Mouse (Mus musculus): ENCODE results near the gene Dtnbp1. TPM values are rescaled to one million over a fixed set of nuclear protein-coding genes. Genes with fewer than 3 reads are reported as not detected.

The Dtnbp1 gene
- total and polyA plus RNA-seq, 3 experiments = 24.2 to 59.5 TPM; not detected in 1

DNA sequence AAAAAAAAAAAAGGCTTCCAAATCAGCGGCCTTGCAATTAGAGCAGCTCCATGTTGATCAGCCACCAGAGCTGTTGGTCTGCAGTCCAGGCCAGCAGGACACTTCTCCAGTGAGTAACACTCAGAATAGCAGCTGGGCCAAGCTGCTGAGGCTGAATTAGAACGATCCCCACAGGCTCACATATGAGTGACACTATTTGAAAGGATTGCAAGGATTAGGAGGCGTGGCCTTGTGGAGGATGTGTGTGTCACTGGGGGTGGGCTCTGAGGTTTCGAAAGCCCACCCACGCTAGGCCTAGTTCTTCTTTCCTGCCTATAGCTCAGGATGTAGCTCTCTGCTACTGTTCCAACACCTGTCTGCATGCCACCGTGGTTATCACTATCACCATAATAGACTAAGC lies 46.2 kb downstream of the Dtnbp1 start:
- H3K27ac ChIP-seq (ENCODE audit: control insufficient read depth, low read depth, low read length) = no peak overlapping the region
- H3K4me3 ChIP-seq (ENCODE audit: control insufficient read depth in 1 of 2, insufficient read depth in 1 of 2, low read depth in 2 of 2, low read length in 2 of 2) = no peak overlapping the region
- DNase-seq (ENCODE audit: low read depth, low spot score) = no peak
- no peak for TF ChIP-seq POLR2A (IDR thresholded peaks at IDR 0.05; ENCODE audit: control insufficient read depth in 1 of 2, insufficient read depth in 1 of 2, low read depth in 1 of 2, low read length in 2 of 2, poor library complexity in 1 of 2)
- TF ChIP-seq CHD2 (IDR thresholded peaks at IDR 0.05; ENCODE audit: low read length) = no peak
- no peak for TF ChIP-seq EP300 (IDR thresholded peaks at IDR 0.05; ENCODE audit: low read depth in 1 of 2, low read length in 2 of 2)
- TF ChIP-seq CTCF (IDR thresholded peaks at IDR 0.05 in 2 of 3, conservative IDR thresholded peaks at IDR 0.05 in 1 of 3; ENCODE audit: control insufficient read depth in 1 of 3, insufficient read depth in 1 of 3, low read depth in 2 of 3, low read length in 3 of 3, poor library complexity in 1 of 3, severe bottlenecking in 1 of 3) = no peak
- no peak for TF ChIP-seq TAL1 (IDR thresholded peaks at IDR 0.05; ENCODE audit: low read length)
- TF ChIP-seq JUND (IDR thresholded peaks at IDR 0.05; ENCODE audit: low read depth, low read length) = no peak
- no peak for TF ChIP-seq TBP (IDR thresholded peaks at IDR 0.05; ENCODE audit: low read depth, low read length)
- no peak for TF ChIP-seq ZC3H11A (IDR thresholded peaks at IDR 0.05; ENCODE audit: low read depth, low read length)
- TF ChIP-seq POLR2AphosphoS5 (IDR thresholded peaks at IDR 0.05; ENCODE audit: borderline replicate concordance, low read depth, low read length) = no peak
- TF ChIP-seq GABPA (IDR thresholded peaks at IDR 0.05; ENCODE audit: low read depth, low read length) = no peak
- no peak for TF ChIP-seq NELFE (IDR thresholded peaks at IDR 0.05; ENCODE audit: low read depth, low read length)
- TF ChIP-seq ZKSCAN1 (IDR thresholded peaks at IDR 0.05; ENCODE audit: low read depth, low read length) = no peak
- TF ChIP-seq ETS1 (IDR thresholded peaks at IDR 0.05; ENCODE audit: low read depth, low read length) = no peak
- TF ChIP-seq USF2 (IDR thresholded peaks at IDR 0.05; ENCODE audit: borderline replicate concordance in 1 of 2, insufficient read depth in 1 of 2, low read depth in 1 of 2, low read length in 2 of 2) = no peak
- no peak for TF ChIP-seq TCF12 (IDR thresholded peaks at IDR 0.05; ENCODE audit: low read depth, low read length)
- H3K4me1 ChIP-seq (ENCODE audit: control insufficient read depth in 1 of 2, insufficient read depth in 2 of 2, low read length in 2 of 2) = no peaks in the 10 kb centered on the region
- no peaks in the 10 kb centered on the region for H3K79me2 ChIP-seq (ENCODE audit: control insufficient read depth, insufficient read depth, low read length, poor library complexity)
- no peaks in the 10 kb centered on the region; a peak in 1 of 4 replicates for H3K36me3 ChIP-seq (ENCODE audit: control insufficient read depth in 1 of 2, insufficient read depth in 2 of 2, low read length in 2 of 2)
- H3K9me3 ChIP-seq (replicated peaks; ENCODE audit: insufficient read depth, low read length) = no peaks in the 10 kb centered on the region
- H3K9ac ChIP-seq (ENCODE audit: control insufficient read depth, low read depth, low read length, poor library complexity, severe bottlenecking) = no peak overlapping the region
- no peaks in the 10 kb centered on the region for H3K27me3 ChIP-seq (ENCODE audit: control insufficient read depth in 1 of 2, insufficient read depth in 2 of 2, low read length in 2 of 2)

DNA sequence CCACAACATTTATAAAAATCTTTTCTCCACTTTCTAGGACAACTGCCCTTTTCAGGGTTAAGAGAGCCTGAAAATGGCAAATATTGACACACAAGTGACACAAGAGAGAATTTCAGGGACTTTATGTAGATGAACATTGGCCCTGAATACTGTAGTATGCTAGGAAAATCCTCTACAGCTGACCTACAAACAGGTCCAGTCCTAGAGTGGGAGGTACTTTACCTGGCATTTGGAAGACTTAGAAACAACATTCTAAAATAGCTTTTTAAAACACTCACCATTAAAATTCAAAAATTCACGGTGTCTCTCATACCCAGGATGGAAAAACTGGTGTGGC lies 47.7 kb downstream of the Dtnbp1 start:
- Histone ChIP-seq H3K4me1 (ENCODE audit: control insufficient read depth in 1 of 2, insufficient read depth in 2 of 2, low read length in 2 of 2) (no peaks in the 10 kb centered on the region), H3K27ac (ENCODE audit: control insufficient read depth, low read depth, low read length) (no peak overlapping the region), H3K9ac (ENCODE audit: control insufficient read depth, low read depth, low read length, poor library complexity, severe bottlenecking) (no peak overlapping the region), H3K36me3 (ENCODE audit: control insufficient read depth in 1 of 2, insufficient read depth in 2 of 2, low read length in 2 of 2) (no peaks in the 10 kb centered on the region; a peak in 1 of 4 replicates), H3K27me3 (ENCODE audit: control insufficient read depth in 1 of 2, insufficient read depth in 2 of 2, low read length in 2 of 2) (no peaks in the 10 kb centered on the region), H3K9me3 (replicated peaks; ENCODE audit: insufficient read depth, low read length) (no peaks in the 10 kb centered on the region), H3K4me3 (ENCODE audit: control insufficient read depth in 1 of 2, insufficient read depth in 1 of 2, low read depth in 2 of 2, low read length in 2 of 2) (no peak overlapping the region), H3K79me2 (ENCODE audit: control insufficient read depth, insufficient read depth, low read length, poor library complexity) (no peaks in the 10 kb centered on the region)
- no peak for TF ChIP-seq POLR2AphosphoS2 (IDR thresholded peaks at IDR 0.05; ENCODE audit: low read length)
- no peak for TF ChIP-seq ZC3H11A (IDR thresholded peaks at IDR 0.05; ENCODE audit: low read depth, low read length)
- DNase-seq (ENCODE audit: low read depth, low spot score) = no peak
